Mouse (Mus musculus): ENCODE measurements around the gene Actrt2.

DNA sequence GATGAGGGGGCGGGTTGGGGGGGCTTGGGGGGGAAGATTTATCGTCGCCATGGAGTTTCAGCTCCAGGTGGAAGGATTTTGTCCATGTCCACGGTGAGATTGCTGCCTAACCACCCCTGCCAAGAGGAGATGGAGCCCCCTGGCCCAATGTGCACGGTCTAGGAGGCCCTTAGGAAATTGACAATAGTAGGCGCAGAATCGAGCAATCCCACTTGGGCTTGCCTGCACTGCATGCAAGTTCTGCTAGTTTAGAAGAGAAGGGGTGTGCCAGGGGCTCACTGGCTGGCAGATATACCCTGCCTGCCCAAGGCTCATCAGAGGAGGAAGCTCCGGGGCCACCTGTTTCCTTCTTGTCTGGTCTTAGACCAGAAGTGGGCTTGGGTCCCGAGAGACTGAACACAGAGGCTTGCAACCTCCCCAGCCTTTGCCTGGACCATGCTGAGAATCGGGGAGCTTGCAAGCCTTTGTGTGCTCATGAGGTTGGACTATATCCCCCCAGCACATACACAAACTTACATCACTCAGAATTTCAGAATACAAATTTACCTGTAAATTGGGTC is 7.9 kb upstream of the Actrt2 start:
- TF ChIP-seq CTCF (IDR thresholded peaks at IDR 0.05; ENCODE audit: extremely low read depth, insufficient read length, insufficient replicate concordance, low read depth, low read length) (no peak), POLR2A (IDR thresholded peaks at IDR 0.05; ENCODE audit: low read depth, low read length) (no peak)
